Mouse (Mus musculus): Measurements from ENCODE around the gene Atg7.

DNA sequence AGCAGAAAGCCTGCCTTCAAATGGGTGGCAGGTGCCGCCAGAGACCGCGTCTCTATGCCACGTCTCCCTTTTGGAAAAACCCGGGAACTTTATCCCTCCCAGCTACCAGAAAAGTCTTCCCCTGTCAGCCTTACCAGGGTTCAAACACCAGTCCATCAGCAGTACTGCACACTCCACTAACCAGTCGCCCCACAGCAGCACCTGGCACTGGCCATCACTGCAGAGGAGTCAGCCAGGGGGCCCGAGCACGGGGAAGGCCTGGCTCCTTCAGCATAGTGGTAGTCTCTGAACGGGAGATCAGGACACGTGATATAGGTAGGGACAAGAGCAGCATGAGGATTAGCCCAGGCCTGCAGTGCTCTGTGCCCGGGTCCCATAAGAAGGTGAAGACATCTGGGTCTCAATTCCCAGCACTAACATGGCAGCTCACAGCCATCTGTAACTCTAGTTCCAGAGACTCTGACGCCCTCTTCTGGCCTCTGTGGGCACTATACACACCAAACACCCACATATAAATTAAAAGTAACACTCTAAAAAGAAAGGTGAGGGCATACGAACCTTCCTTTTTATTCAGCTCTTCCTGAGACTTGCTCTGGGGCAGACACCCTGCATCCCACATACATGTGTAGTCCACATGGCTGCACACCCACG is 228.2 kb downstream of the Atg7 start:
- TF ChIP-seq CTCF (IDR thresholded peaks at IDR 0.05; ENCODE audit: control insufficient read depth, insufficient read depth, insufficient read length): no peak
- TF ChIP-seq FOSL1 (IDR thresholded peaks at IDR 0.05; ENCODE audit: insufficient read depth, low read length, poor library complexity, severe bottlenecking): no peak
- TF ChIP-seq USF1 (IDR thresholded peaks at IDR 0.05; ENCODE audit: low read depth): no peak

Measured in C2C12 (cell line).